Comparison of ENCODE assay signal across 20 mouse cellular contexts in genomic region chr12:10134141-10134540, GRCm38 (mm10).
A peak's percentile ranks its signal among the peaks of the same experiment; 100 is the strongest.
DNase-seq lines count a peak whose midpoint lies in the region; ATAC-seq and TF ChIP-seq lines count a peak whose summit lies in the region.
"Had no signal": no experiment of that assay in that cellular context is flagged by ENCODE, and none has a peak within 500 bp of the region (broad histone marks: within the 10 kb centered on the region; RNA-seq: fewer than 3 reads in every experiment).

No protein-coding gene starts in this region.

- H3K36me3 ChIP-seq in lung, postnatal 0 days (ENCODE audit: insufficient read depth, low read length) = no peaks in the 10 kb centered on the region
- H3K36me3 ChIP-seq in stomach, embryonic 15.5 days = no peaks in the 10 kb centered on the region
- H3K36me3 ChIP-seq in forebrain, embryonic 12.5 days (replicated peaks) = no peaks in the 10 kb centered on the region
- H3K36me3 ChIP-seq: forebrain, embryonic 10.5 days; hindbrain, embryonic 12.5 days; hindbrain, embryonic 15.5 days had no signal

- no peak for TF ChIP-seq CTCF in lung, postnatal 0 days (IDR thresholded peaks at IDR 0.05)
- no peak for TF ChIP-seq CTCF in lung, adult 2 months (IDR thresholded peaks at IDR 0.05; ENCODE audit: insufficient read depth, low read length)

- no peak overlapping the region for H3K9ac ChIP-seq in lung, postnatal 0 days (replicated peaks; ENCODE audit: low read depth)
- H3K9ac ChIP-seq in stomach, embryonic 15.5 days = no peak overlapping the region
- no peak overlapping the region for H3K9ac ChIP-seq in forebrain, embryonic 12.5 days
- H3K9ac ChIP-seq: forebrain, postnatal 0 days; hindbrain, embryonic 12.5 days; hindbrain, embryonic 15.5 days had no signal

- WGBS in lung, postnatal 0 days = 13% methylated on average over 3 of the region's 3 CpGs
- WGBS in lung, adult 2 months = 32% methylated on average over 3 of the region's 3 CpGs
- WGBS in stomach, embryonic 15.5 days = 30% methylated on average over 3 of the region's 3 CpGs
- 69% methylated on average over 3 of the region's 3 CpGs for WGBS in forebrain, embryonic 12.5 days

- no peaks in the 10 kb centered on the region for H3K9me3 ChIP-seq in lung, postnatal 0 days (ENCODE audit: low read length)
- H3K9me3 ChIP-seq in stomach, embryonic 15.5 days = no peaks in the 10 kb centered on the region
- H3K9me3 ChIP-seq in forebrain, embryonic 12.5 days = no peaks in the 10 kb centered on the region
- H3K9me3 ChIP-seq: forebrain, embryonic 10.5 days; hindbrain, embryonic 12.5 days; hindbrain, embryonic 15.5 days had no signal

- no peaks in the 10 kb centered on the region for H3K27me3 ChIP-seq in lung, postnatal 0 days (replicated peaks; ENCODE audit: insufficient read depth, low read length)
- no peaks in the 10 kb centered on the region for H3K27me3 ChIP-seq in stomach, embryonic 15.5 days (replicated peaks)
- H3K27me3 ChIP-seq in forebrain, embryonic 12.5 days = no peaks in the 10 kb centered on the region
- H3K27me3 ChIP-seq: hindbrain, embryonic 12.5 days; hindbrain, embryonic 15.5 days had no signal

- H3K4me1 ChIP-seq in lung, postnatal 0 days (ENCODE audit: insufficient read depth, low read depth, low read length) = no peaks in the 10 kb centered on the region
- no peaks in the 10 kb centered on the region for H3K4me1 ChIP-seq in lung, adult 2 months (ENCODE audit: control insufficient read depth, insufficient read depth, low read length)
- H3K4me1 ChIP-seq in stomach, embryonic 15.5 days = no peaks in the 10 kb centered on the region
- H3K4me1 ChIP-seq in forebrain, embryonic 12.5 days = no peaks in the 10 kb centered on the region
- H3K4me1 ChIP-seq: forebrain, embryonic 10.5 days; hindbrain, embryonic 12.5 days; hindbrain, embryonic 15.5 days had no signal

- no peak for TF ChIP-seq POLR2A in lung, adult 2 months (IDR thresholded peaks at IDR 0.05; ENCODE audit: borderline replicate concordance, extremely low read depth, low read depth, low read length)

- H3K27ac ChIP-seq in lung, postnatal 0 days (ENCODE audit: low read length) = no peak overlapping the region
- H3K27ac ChIP-seq in stomach, embryonic 15.5 days = no peak overlapping the region
- H3K27ac ChIP-seq in forebrain, embryonic 12.5 days = no peak overlapping the region
- H3K27ac ChIP-seq: forebrain, embryonic 10.5 days; gastrocnemius, adult 2 months; hindbrain, embryonic 12.5 days; hindbrain, embryonic 15.5 days had no signal

- TF ChIP-seq EP300 in lung, postnatal 0 days (IDR thresholded peaks at IDR 0.05) = peak; percentile 51; the same call in 1 of the 2 replicates

- H3K4me2 ChIP-seq in lung, postnatal 0 days (replicated peaks; ENCODE audit: low read depth, low read length) = no peak overlapping the region
- no peak overlapping the region for H3K4me2 ChIP-seq in stomach, embryonic 15.5 days
- no peak overlapping the region for H3K4me2 ChIP-seq in forebrain, embryonic 12.5 days
- H3K4me2 ChIP-seq: heart, embryonic 11.5 days; hindbrain, embryonic 12.5 days; hindbrain, embryonic 15.5 days had no signal

- no peak overlapping the region for H3K4me3 ChIP-seq in lung, postnatal 0 days (ENCODE audit: low read depth, low read length)
- no peak overlapping the region for H3K4me3 ChIP-seq in lung, adult 2 months (replicated peaks; ENCODE audit: extremely low read depth, low read depth, low read length)
- no peak overlapping the region for H3K4me3 ChIP-seq in stomach, embryonic 15.5 days (replicated peaks)
- no peak overlapping the region for H3K4me3 ChIP-seq in forebrain, embryonic 12.5 days (replicated peaks)
- H3K4me3 ChIP-seq: forebrain, embryonic 10.5 days; gastrocnemius, adult 2 months; hindbrain, embryonic 12.5 days; hindbrain, embryonic 15.5 days had no signal

- ATAC-seq in lung, postnatal 0 days = no peak; the same call in 1 of the 2 replicates
- ATAC-seq in stomach, embryonic 15.5 days (ENCODE audit: insufficient read depth, low FRiP score, low read depth) = peak; percentile 63
- no peak for ATAC-seq in forebrain, embryonic 12.5 days (ENCODE audit: low FRiP score)
- ATAC-seq: CD4-positive, CD25-positive, alpha-beta regulatory T cell, adult 4 months; forebrain, embryonic 14.5 days; forebrain, postnatal 0 days had no signal

- peak; percentile 34 for DNase-seq in embryo, embryonic 9.5 days (ENCODE audit: extremely low spot score)
- no peak for DNase-seq in embryo, embryonic 10 days (ENCODE audit: low spot score)
- no peak for DNase-seq in lung, postnatal 0 days (ENCODE audit: low spot score)
- no peak for DNase-seq in lung, adult 2 months
- DNase-seq: adrenal gland, adult 2 months; adrenal gland, postnatal 25 days; cerebellum, postnatal 14 days; embryo, embryonic 11 days; forebrain, postnatal 0 days; gastrocnemius, adult 2 months; gastrocnemius, postnatal 14 days; heart, adult 11 months had no signal
